Mouse (Mus musculus) G1E (cell line): ENCODE measurements around the gene Atp8b4.

Experiments
- CTCF ChIP-seq: IDR thresholded peaks from 2 replicates; pipeline ENCODE4 v1.5.1; 2012; ENCODE audit warnings: low read depth, low read length, inconsistent platforms, mixed read lengths
- GATA1 ChIP-seq: IDR thresholded peaks from 2 replicates; pipeline ENCODE4 v1.6.1; 2012; ENCODE audit warnings: borderline replicate concordance, low read length, inconsistent platforms, mixed read lengths
- POLR2AphosphoS5 ChIP-seq: IDR thresholded peaks from 2 replicates; pipeline ENCODE4 v1.6.1; 2012; ENCODE audit warnings: low read depth, low read length, inconsistent platforms; ENCODE audit not compliant: insufficient replicate concordance

DNA sequence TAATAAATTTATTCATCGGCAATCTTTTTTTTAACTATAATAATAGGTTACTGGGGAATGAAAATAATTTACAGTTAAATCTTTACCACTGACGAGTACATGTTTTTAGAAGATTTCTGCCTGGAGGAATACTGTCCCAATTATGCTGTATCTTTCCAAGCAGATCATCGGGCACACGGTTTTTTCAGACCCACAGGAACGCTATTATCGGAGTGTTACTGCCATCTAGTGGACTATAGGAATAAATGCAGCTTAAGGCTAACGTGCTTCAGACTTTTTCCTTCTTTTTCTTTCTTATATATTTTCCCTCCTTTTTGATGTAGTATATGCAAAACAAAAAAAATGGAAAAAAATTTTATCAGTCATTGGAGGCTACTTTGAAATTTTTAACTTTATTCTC, 20.4 kb upstream of the Atp8b4 start:
- TF ChIP-seq CTCF (peak; percentile 53), GATA1 (no peak), POLR2AphosphoS5 (no peak)
